Mouse (Mus musculus): ENCODE results near the gene Slc16a11. TPM values are rescaled to one million over a fixed set of nuclear protein-coding genes. Genes with fewer than 3 reads are reported as not detected.

Gene Slc16a11
- polyA plus RNA-seq, 1 experiment = 145 TPM

- TF ChIP-seq CEBPB (IDR thresholded peaks at IDR 0.05; ENCODE audit: low read depth) (no peak), MYOD1 (IDR thresholded peaks at IDR 0.05; ENCODE audit: control insufficient read depth, insufficient read length, low read depth) (no peak), MYOG (IDR thresholded peaks at IDR 0.05; ENCODE audit: control insufficient read depth, extremely low read depth, insufficient read length) (no peak), USF1 (IDR thresholded peaks at IDR 0.05; ENCODE audit: low read depth) (no peak), MAX (IDR thresholded peaks at IDR 0.05) (no peak), FOSL1 (IDR thresholded peaks at IDR 0.05; ENCODE audit: insufficient read depth, low read length, poor library complexity, severe bottlenecking) (no peak)
- no peak overlapping the region for H3ac ChIP-seq (ENCODE audit: control insufficient read depth, insufficient read length, low read depth)
- H3K36me3 ChIP-seq (ENCODE audit: control insufficient read depth, insufficient read depth) = peaks cover 11% of the 10 kb centered on the region
- H3K79me3 ChIP-seq (ENCODE audit: low read depth) = peaks cover 18% of the 10 kb centered on the region
- H3K79me2 ChIP-seq (ENCODE audit: control insufficient read depth, insufficient read depth) = peaks cover 40% of the 10 kb centered on the region
- H3K27me3 ChIP-seq (ENCODE audit: control insufficient read depth, insufficient read depth, insufficient read length) = no peaks in the 10 kb centered on the region
- H3K4me3 ChIP-seq (ENCODE audit: insufficient read depth, poor library complexity, severe bottlenecking) = no peak overlapping the region
Measured at GRCm38 (mm10) chr11:70234037-70234436, 21.5 kb downstream of the Slc16a11 start.

- peaks cover 11% of the 10 kb centered on the region for H3K36me3 ChIP-seq (ENCODE audit: control insufficient read depth, insufficient read depth)
- H3K79me2 ChIP-seq (ENCODE audit: control insufficient read depth, insufficient read depth) = peaks cover 45% of the 10 kb centered on the region
- H3K27me3 ChIP-seq (ENCODE audit: control insufficient read depth, insufficient read depth, insufficient read length) = no peaks in the 10 kb centered on the region
- peaks cover 23% of the 10 kb centered on the region for H3K79me3 ChIP-seq (ENCODE audit: low read depth)
- no peak for TF ChIP-seq MYOG (IDR thresholded peaks at IDR 0.05; ENCODE audit: control insufficient read depth, extremely low read depth, insufficient read length)
- TF ChIP-seq FOSL1 (IDR thresholded peaks at IDR 0.05; ENCODE audit: insufficient read depth, low read length, poor library complexity, severe bottlenecking) = no peak
- no peak for TF ChIP-seq MYOD1 (IDR thresholded peaks at IDR 0.05; ENCODE audit: control insufficient read depth, insufficient read length, low read depth)
- TF ChIP-seq USF1 (IDR thresholded peaks at IDR 0.05; ENCODE audit: low read depth) = no peak
- TF ChIP-seq MAX (IDR thresholded peaks at IDR 0.05) = no peak
- TF ChIP-seq CEBPB (IDR thresholded peaks at IDR 0.05; ENCODE audit: low read depth) = no peak
- TF ChIP-seq CTCF (IDR thresholded peaks at IDR 0.05; ENCODE audit: control insufficient read depth, insufficient read depth, insufficient read length) = no peak
- no peak overlapping the region for H3K4me3 ChIP-seq (ENCODE audit: insufficient read depth, poor library complexity, severe bottlenecking)
- no peak overlapping the region for H3ac ChIP-seq (ENCODE audit: control insufficient read depth, insufficient read length, low read depth)
Measured at GRCm38 (mm10) chr11:70234497-70234896, 21.9 kb downstream of the Slc16a11 start.

- Histone ChIP-seq H3K79me2 (ENCODE audit: control insufficient read depth, insufficient read depth) (peaks cover 46% of the 10 kb centered on the region), H3K79me3 (ENCODE audit: low read depth) (peaks cover 23% of the 10 kb centered on the region)
Measured at GRCm38 (mm10) chr11:70235254-70235900, 22.8 kb downstream of the Slc16a11 start.

GRCm38 (mm10) chr11:70236717-70237116 lies 24.2 kb downstream of the Slc16a11 start:
- peaks cover 21% of the 10 kb centered on the region for H3K79me3 ChIP-seq (ENCODE audit: low read depth)
- no peak for TF ChIP-seq MAX (IDR thresholded peaks at IDR 0.05)
- TF ChIP-seq CEBPB (IDR thresholded peaks at IDR 0.05; ENCODE audit: low read depth) = no peak
- no peak for TF ChIP-seq CTCF (IDR thresholded peaks at IDR 0.05; ENCODE audit: control insufficient read depth, insufficient read depth, insufficient read length)
- no peak for TF ChIP-seq MYOD1 (IDR thresholded peaks at IDR 0.05; ENCODE audit: control insufficient read depth, insufficient read length, low read depth)
- no peak for TF ChIP-seq MYOG (IDR thresholded peaks at IDR 0.05; ENCODE audit: control insufficient read depth, extremely low read depth, insufficient read length)
- no peak for TF ChIP-seq FOSL1 (IDR thresholded peaks at IDR 0.05; ENCODE audit: insufficient read depth, low read length, poor library complexity, severe bottlenecking)
- TF ChIP-seq USF1 (IDR thresholded peaks at IDR 0.05; ENCODE audit: low read depth) = no peak
- peak overlapping the region; percentile 21 for H3ac ChIP-seq (ENCODE audit: control insufficient read depth, insufficient read length, low read depth)
- peak overlapping the region; percentile 84 for H3K4me3 ChIP-seq (ENCODE audit: insufficient read depth, poor library complexity, severe bottlenecking)
- peaks cover 39% of the 10 kb centered on the region for H3K79me2 ChIP-seq (ENCODE audit: control insufficient read depth, insufficient read depth)
- peaks cover 11% of the 10 kb centered on the region for H3K36me3 ChIP-seq (ENCODE audit: control insufficient read depth, insufficient read depth)
- no peaks in the 10 kb centered on the region for H3K27me3 ChIP-seq (ENCODE audit: control insufficient read depth, insufficient read depth, insufficient read length)

More at GRCm38 (mm10) chr11:70235254-70235900, 22.8 kb downstream of the Slc16a11 start:
- H3K4me3 ChIP-seq (ENCODE audit: insufficient read depth, poor library complexity, severe bottlenecking) = no peak overlapping the region
- TF ChIP-seq MYOG (IDR thresholded peaks at IDR 0.05; ENCODE audit: control insufficient read depth, extremely low read depth, insufficient read length) = no peak
- TF ChIP-seq CTCF (IDR thresholded peaks at IDR 0.05; ENCODE audit: control insufficient read depth, insufficient read depth, insufficient read length) = no peak
- TF ChIP-seq USF1 (IDR thresholded peaks at IDR 0.05; ENCODE audit: low read depth) = no peak
- TF ChIP-seq FOSL1 (IDR thresholded peaks at IDR 0.05; ENCODE audit: insufficient read depth, low read length, poor library complexity, severe bottlenecking) = no peak
- no peak for TF ChIP-seq MAX (IDR thresholded peaks at IDR 0.05)
- no peak for TF ChIP-seq CEBPB (IDR thresholded peaks at IDR 0.05; ENCODE audit: low read depth)
- no peak for TF ChIP-seq MYOD1 (IDR thresholded peaks at IDR 0.05; ENCODE audit: control insufficient read depth, insufficient read length, low read depth)
- no peaks in the 10 kb centered on the region for H3K27me3 ChIP-seq (ENCODE audit: control insufficient read depth, insufficient read depth, insufficient read length)
- H3K36me3 ChIP-seq (ENCODE audit: control insufficient read depth, insufficient read depth) = peaks cover 11% of the 10 kb centered on the region
- H3ac ChIP-seq (ENCODE audit: control insufficient read depth, insufficient read length, low read depth) = no peak overlapping the region

- peaks cover 31% of the 10 kb centered on the region for H3K79me2 ChIP-seq (ENCODE audit: control insufficient read depth, insufficient read depth)
- H3K4me3 ChIP-seq (ENCODE audit: insufficient read depth, poor library complexity, severe bottlenecking) = peak within 1 kb of the TSS; percentile 84
- peaks cover 18% of the 10 kb centered on the region for H3K79me3 ChIP-seq (ENCODE audit: low read depth)
- peak within 1 kb of the TSS; percentile 96 for H3ac ChIP-seq (ENCODE audit: control insufficient read depth, insufficient read length, low read depth)
- no peaks in the 10 kb centered on the region for H3K27me3 ChIP-seq (ENCODE audit: control insufficient read depth, insufficient read depth, insufficient read length)
- TF ChIP-seq CTCF (IDR thresholded peaks at IDR 0.05; ENCODE audit: control insufficient read depth, insufficient read depth, insufficient read length) (peak; percentile 95), MAX (IDR thresholded peaks at IDR 0.05) (peak; percentile 77), USF1 (IDR thresholded peaks at IDR 0.05; ENCODE audit: low read depth) (no peak), MYOG (IDR thresholded peaks at IDR 0.05; ENCODE audit: control insufficient read depth, extremely low read depth, insufficient read length) (no peak), CEBPB (IDR thresholded peaks at IDR 0.05; ENCODE audit: low read depth) (peak; percentile 87)
- peaks cover 11% of the 10 kb centered on the region for H3K36me3 ChIP-seq (ENCODE audit: control insufficient read depth, insufficient read depth)
Measured at GRCm38 (mm10) chr11:70237457-70238167, 25.1 kb downstream of the Slc16a11 start, which contains the start of gene 0610010K14Rik. 0610010K14Rik (minus strand) TSS chr11:70237914.
